In the genomic region with DNA sequence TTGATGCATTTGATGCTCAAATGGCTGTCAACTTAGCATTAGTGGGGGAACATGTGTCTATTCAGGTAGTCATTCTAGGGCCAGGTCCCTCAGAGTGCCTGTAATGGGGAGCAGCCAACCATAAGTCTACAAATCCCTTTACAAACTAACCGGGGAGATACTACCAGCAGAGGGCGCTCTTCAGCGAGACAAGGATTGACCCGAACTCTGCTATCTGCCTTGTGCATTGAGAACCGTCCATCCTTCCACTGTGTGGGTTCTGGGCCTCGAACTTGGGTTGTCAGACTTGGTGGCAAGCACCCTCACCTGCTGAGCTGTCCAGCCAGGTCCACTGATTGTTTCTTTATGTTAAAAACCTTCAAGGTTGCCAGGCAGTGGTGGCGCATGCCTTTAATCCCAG, we compare ENCODE assay signal across 10 mouse cellular contexts. TPM values are rescaled to one million over a fixed set of nuclear protein-coding genes. Genes with fewer than 3 reads are reported as not detected.
A peak's percentile ranks its signal among the peaks of the same experiment; 100 is the strongest.
DNase-seq lines count a peak whose midpoint lies in the region; ATAC-seq and TF ChIP-seq lines count a peak whose summit lies in the region.
"Had no signal": no experiment of that assay in that cellular context is flagged by ENCODE, and none has a peak within 500 bp of the region (broad histone marks: within the 10 kb centered on the region; RNA-seq: fewer than 3 reads in every experiment).

No protein-coding gene starts in this region.

- no peaks in the 10 kb centered on the region for H3K27me3 ChIP-seq in heart, postnatal 0 days (ENCODE audit: control insufficient read depth, insufficient read depth, low read length)
- H3K27me3 ChIP-seq in limb, embryonic 10.5 days (ENCODE audit: low read depth, poor library complexity, severe bottlenecking), result no peaks in the 10 kb centered on the region
- no peaks in the 10 kb centered on the region for H3K27me3 ChIP-seq in neural tube, embryonic 11.5 days (ENCODE audit: control insufficient read depth, insufficient read depth, low read length)
- H3K27me3 ChIP-seq in thymus, adult 2 months (ENCODE audit: control insufficient read depth, insufficient read depth, low read length), result no peaks in the 10 kb centered on the region
- H3K27me3 ChIP-seq: embryonic facial prominence, embryonic 13.5 days had no signal

- H3K36me3 ChIP-seq in heart, postnatal 0 days (replicated peaks; ENCODE audit: control insufficient read depth, insufficient read depth, low read length), result no peaks in the 10 kb centered on the region
- H3K36me3 ChIP-seq in limb, embryonic 10.5 days, result no peaks in the 10 kb centered on the region
- H3K36me3 ChIP-seq in neural tube, embryonic 11.5 days (ENCODE audit: control insufficient read depth, insufficient read depth, low read length), result no peaks in the 10 kb centered on the region
- H3K36me3 ChIP-seq in thymus, adult 2 months (ENCODE audit: control insufficient read depth, insufficient read depth, low read length), result no peaks in the 10 kb centered on the region
- H3K36me3 ChIP-seq: embryonic facial prominence, embryonic 13.5 days; midbrain, embryonic 12.5 days had no signal

- H3K4me2 ChIP-seq in heart, postnatal 0 days (ENCODE audit: low read depth, low read length), result no peak overlapping the region
- no peak overlapping the region for H3K4me2 ChIP-seq in neural tube, embryonic 11.5 days (ENCODE audit: low read depth)
- H3K4me2 ChIP-seq: embryonic facial prominence, embryonic 13.5 days; midbrain, embryonic 12.5 days had no signal

- no peaks in the 10 kb centered on the region for H3K4me1 ChIP-seq in cortical plate, adult 2 months (ENCODE audit: control insufficient read depth, insufficient read depth, low read length)
- H3K4me1 ChIP-seq in heart, postnatal 0 days (ENCODE audit: control insufficient read depth, insufficient read depth), result peaks cover 8% of the 10 kb centered on the region; the same call in 1 of the 2 replicates
- H3K4me1 ChIP-seq in limb, embryonic 10.5 days, result peaks cover 7% of the 10 kb centered on the region
- H3K4me1 ChIP-seq in neural tube, embryonic 11.5 days (ENCODE audit: control insufficient read depth, insufficient read depth, low read length), result no peaks in the 10 kb centered on the region
- peaks cover 14% of the 10 kb centered on the region for H3K4me1 ChIP-seq in thymus, adult 2 months (replicated peaks; ENCODE audit: control insufficient read depth, insufficient read depth, low read length)

- 0 out of 2 replicates have a peak, but pooled peaks cover 3% of the 10 kb centered on the region for H3K9me3 ChIP-seq in heart, postnatal 0 days (replicated peaks; ENCODE audit: control insufficient read depth, low read length)
- H3K9me3 ChIP-seq in limb, embryonic 10.5 days (replicated peaks), result no peaks in the 10 kb centered on the region
- no peaks in the 10 kb centered on the region for H3K9me3 ChIP-seq in neural tube, embryonic 11.5 days (ENCODE audit: control insufficient read depth, low read length)

- ATAC-seq in heart, postnatal 0 days (ENCODE audit: insufficient read depth, low read depth), result no peak; the same call in 1 of the 2 replicates
- no peak for ATAC-seq in neural tube, embryonic 11.5 days (ENCODE audit: insufficient read depth, low FRiP score, low TSS enrichment)

- peak; percentile 82 for TF ChIP-seq CTCF in cortical plate, adult 2 months (IDR thresholded peaks at IDR 0.05; ENCODE audit: extremely low read depth, insufficient read depth, low read length)
- TF ChIP-seq CTCF in heart, postnatal 0 days (IDR thresholded peaks at IDR 0.05; ENCODE audit: low read depth), result peak; percentile 77
- TF ChIP-seq CTCF in thymus, adult 2 months (IDR thresholded peaks at IDR 0.05; ENCODE audit: borderline replicate concordance, control insufficient read depth, extremely low read depth, insufficient read depth, low read length, poor library complexity), result peak; percentile 41; the same call in 1 of the 2 replicates

- DNase-seq in layer of hippocampus, adult 18-20 months (ENCODE audit: low spot score in 2 of 2), result peak; percentile 42 to 87
- DNase-seq in layer of hippocampus, adult 9-11 months, result no peak
- DNase-seq in ZHBTc4 (ENCODE audit: low read depth, low spot score), result peak; percentile 87
- peak; percentile 70 for DNase-seq in heart, postnatal 0 days (ENCODE audit: low spot score)
- peak; percentile 84 for DNase-seq in limb, embryonic 10.5 days (ENCODE audit: low spot score)
- peak; percentile 79 for DNase-seq in neural tube, embryonic 11.5 days (ENCODE audit: low spot score)
- DNase-seq in thymus, adult 2 months, result peak; percentile 76

- H3K9ac ChIP-seq in heart, postnatal 0 days (replicated peaks; ENCODE audit: low read depth, low read length), result no peak overlapping the region
- no peak overlapping the region for H3K9ac ChIP-seq in neural tube, embryonic 11.5 days (ENCODE audit: low read length)
- H3K9ac ChIP-seq: embryonic facial prominence, embryonic 13.5 days; midbrain, embryonic 12.5 days had no signal

- no peak overlapping the region for H3K27ac ChIP-seq in cortical plate, adult 2 months (ENCODE audit: insufficient read depth, low read length)
- no peak overlapping the region for H3K27ac ChIP-seq in heart, postnatal 0 days (ENCODE audit: low read depth)
- no peak overlapping the region for H3K27ac ChIP-seq in limb, embryonic 10.5 days
- H3K27ac ChIP-seq in neural tube, embryonic 11.5 days (ENCODE audit: low read depth, low read length), result no peak overlapping the region
- no peak overlapping the region for H3K27ac ChIP-seq in thymus, adult 2 months (ENCODE audit: control insufficient read depth, insufficient read depth, low read length)
- H3K27ac ChIP-seq: midbrain, embryonic 12.5 days had no signal

- TF ChIP-seq POLR2A in cortical plate, adult 2 months (IDR thresholded peaks at IDR 0.05; ENCODE audit: extremely low read depth, insufficient read depth, low read length), result no peak
- no peak for TF ChIP-seq POLR2A in thymus, adult 2 months (IDR thresholded peaks at IDR 0.05; ENCODE audit: control insufficient read depth, extremely low read depth, insufficient read depth, low read length, poor library complexity)

- H3K4me3 ChIP-seq in cortical plate, adult 2 months (ENCODE audit: insufficient read depth, low read length), result no peak overlapping the region
- H3K4me3 ChIP-seq in heart, postnatal 0 days (ENCODE audit: low read depth, low read length), result no peak overlapping the region
- H3K4me3 ChIP-seq in limb, embryonic 10.5 days, result no peak overlapping the region
- H3K4me3 ChIP-seq in neural tube, embryonic 11.5 days (ENCODE audit: low read depth, low read length), result no peak overlapping the region
- H3K4me3 ChIP-seq in thymus, adult 2 months (ENCODE audit: control insufficient read depth, insufficient read depth, low read length), result no peak overlapping the region
- H3K4me3 ChIP-seq: embryonic facial prominence, embryonic 13.5 days; midbrain, embryonic 12.5 days had no signal

- TF ChIP-seq EP300 in heart, postnatal 0 days (IDR thresholded peaks at IDR 0.05; ENCODE audit: low read depth), result no peak

- WGBS in heart, postnatal 0 days, result 16% methylated on average over 7 of the region's 7 CpGs
- WGBS in limb, embryonic 10.5 days, result 25% methylated on average over 7 of the region's 7 CpGs
- 19% methylated on average over 7 of the region's 7 CpGs for WGBS in neural tube, embryonic 11.5 days
- 14% methylated on average over 7 of the region's 7 CpGs for WGBS in thymus, adult 2 months

RNA-seq across cellular contexts. Expression of a gene that starts 23.1 kb away (rescaled TPM):
- total RNA-seq in layer of hippocampus, adult 18-20 months (2021), result 10 to 100 TPM; 26.1 to 28.2 TPM
- 24.3 and 41.8 TPM in 2 replicates for polyA plus RNA-seq in cortical plate, adult 2 months (2012; rRNA removed)
- 12.8 and 18.5 TPM in 2 replicates for total RNA-seq in heart, postnatal 0 days (2014; rRNA removed; ENCODE audit: low replicate concordance)
- 1.6 and 2.7 TPM in 2 replicates for polyA plus RNA-seq in heart, postnatal 0 days (2015; fragmentation: Nextera tagmentation; extraction: Ambion mirVana)
- 0.76 and 0.80 TPM in 2 replicates for polyA plus RNA-seq in limb, embryonic 10.5 days (2016; fragmentation: Nextera tagmentation; extraction: Ambion mirVana)
- polyA plus RNA-seq in neural tube, embryonic 11.5 days (2014; fragmentation: Nextera tagmentation; extraction: Ambion mirVana), result 1.4 and 2.5 TPM in 2 replicates
- polyA plus RNA-seq in thymus, adult 2 months (2012; rRNA removed), result 12.1 and 12.6 TPM in 2 replicates
